Mouse (Mus musculus) gastrocnemius, postnatal 10 days (tissue): ENCODE results near the gene Krt6b. TPM values are rescaled to one million over a fixed set of nuclear protein-coding genes. Genes with fewer than 3 reads are reported as not detected.
"Not testable (repeated sequence)": the region's sequence is repeated elsewhere in the genome, so short reads cannot be mapped to it uniquely, and the experiment has no call there.

Source experiments
- DNase-seq: peaks from one replicate; pipeline ENCODE4 v3.0.0; 2021; ENCODE audit warnings: mixed read lengths
- long read RNA-seq, 2 experiments: library from polyadenylated mRNA; stranded (forward); transcript quantifications; one replicate each; pipeline ENCODE4 v2.0.0; 2021
- total RNA-seq, 2 experiments: library from RNA; stranded (reverse); gene quantifications; 2 replicates each; pipeline ENCODE4 v1.2.3; 2021

Krt6b gene
- total RNA-seq: not detected
- long read RNA-seq, experiment 1: 0 reads
- long read RNA-seq, experiment 2: 0 reads

- no peak for DNase-seq
Measured at GRCm38 (mm10) chr15:101680187-101680586, at the start of gene Krt6b. TSS of gene Krt6b (minus strand) at chr15:101680287.

- no peak for DNase-seq
Measured at GRCm38 (mm10) chr15:101724686-101725085, 44.6 kb upstream of the Krt6b start.

GRCm38 (mm10) chr15:101715831-101716230, 35.7 kb upstream of the Krt6b start:
- DNase-seq: no peak

GRCm38 (mm10) chr15:101714356-101714755, 34.3 kb upstream of the Krt6b start:
- no peak for DNase-seq

- no peak for DNase-seq
Measured at GRCm38 (mm10) chr15:101713731-101714130, 33.6 kb upstream of the Krt6b start.

GRCm38 (mm10) chr15:101712720-101713119, 32.6 kb upstream of the Krt6b start, which contains the start of gene Krt5:
TSS of gene Krt5 (minus strand) at chr15:101712898.
- DNase-seq: no peak

- no peak for DNase-seq
Measured at GRCm38 (mm10) chr15:101708683-101709082, 28.6 kb upstream of the Krt6b start.

GRCm38 (mm10) chr15:101707454-101707853, 27.4 kb upstream of the Krt6b start:
- no peak for DNase-seq

GRCm38 (mm10) chr15:101704066-101704465, 24.0 kb upstream of the Krt6b start:
- no peak for DNase-seq

GRCm38 (mm10) chr15:101702380-101702779, 22.3 kb upstream of the Krt6b start:
- no peak for DNase-seq

- DNase-seq: no peak
Measured at GRCm38 (mm10) chr15:101699866-101700265, 19.8 kb upstream of the Krt6b start.

- no peak for DNase-seq
Measured at GRCm38 (mm10) chr15:101699192-101699591, 19.1 kb upstream of the Krt6b start.

- DNase-seq: no peak
Measured at GRCm38 (mm10) chr15:101697326-101698188, 17.5 kb upstream of the Krt6b start.

- DNase-seq: no peak
Measured at GRCm38 (mm10) chr15:101694207-101694606, 14.1 kb upstream of the Krt6b start, which contains the start of gene Krt6a. TSS of gene Krt6a (minus strand) at chr15:101694307.

- not testable (repeated sequence) for DNase-seq
Measured at GRCm38 (mm10) chr15:101690460-101690859, 10.4 kb upstream of the Krt6b start.

- no peak for DNase-seq
Measured at GRCm38 (mm10) chr15:101688161-101688560, 8.1 kb upstream of the Krt6b start.

GRCm38 (mm10) chr15:101675978-101676377, 4.1 kb downstream of the Krt6b start:
- DNase-seq: no peak

GRCm38 (mm10) chr15:101652736-101653265, 27.3 kb downstream of the Krt6b start:
- no peak for DNase-seq

- no peak for DNase-seq
Measured at GRCm38 (mm10) chr15:101647280-101647679, 32.8 kb downstream of the Krt6b start, which contains the start of gene Gm5478. TSS of gene Gm5478 (minus strand) at chr15:101647380.

GRCm38 (mm10) chr15:101627884-101628283, 52.2 kb downstream of the Krt6b start, which contains the start of gene Gm5414:
TSS of gene Gm5414 (minus strand) at chr15:101628188.
- no peak for DNase-seq
